Mouse (Mus musculus): ENCODE measurements around the gene Gadd45g. TPM values are rescaled to one million over a fixed set of nuclear protein-coding genes. Genes with fewer than 3 reads are reported as not detected.
A peak's percentile ranks its signal among the peaks of the same experiment; 100 is the strongest.

Gene Gadd45g
- polyA plus RNA-seq, 1 experiment: 66.9 TPM

DNA sequence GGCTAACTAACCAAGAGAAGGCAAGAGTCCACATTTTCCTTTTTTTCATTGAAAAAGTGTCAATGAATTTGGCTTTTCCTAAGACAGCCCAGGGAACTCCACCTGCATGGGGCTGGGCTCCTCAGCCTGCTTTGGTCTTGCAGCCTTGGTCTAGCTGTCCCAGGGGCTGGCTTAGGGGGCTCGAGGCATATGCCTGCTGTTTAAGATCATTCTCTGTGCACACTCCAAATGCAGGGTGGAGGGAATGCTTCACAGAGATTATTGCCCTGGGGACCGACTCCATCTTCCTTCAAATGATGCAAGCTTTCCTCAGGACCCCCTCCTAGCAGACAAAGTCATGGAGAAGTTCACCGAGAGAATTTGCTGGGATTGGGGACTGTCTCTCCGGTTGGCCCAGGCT lies 3.2 kb upstream of the Gadd45g start:
- Histone ChIP-seq H3K4me3 (ENCODE audit: insufficient read depth, low read length) (no peak overlapping the region), H3K4me1 (ENCODE audit: control insufficient read depth, insufficient read depth, low read length) (peaks cover 12% of the 10 kb centered on the region; the same call in 1 of the 2 replicates), H3K27ac (ENCODE audit: insufficient read depth, low read length) (no peak overlapping the region)
- TF ChIP-seq CTCF (IDR thresholded peaks at IDR 0.05; ENCODE audit: borderline replicate concordance, insufficient read depth, low read length) (no peak), POLR2A (IDR thresholded peaks at IDR 0.05; ENCODE audit: low read depth, low read length) (no peak)

DNA sequence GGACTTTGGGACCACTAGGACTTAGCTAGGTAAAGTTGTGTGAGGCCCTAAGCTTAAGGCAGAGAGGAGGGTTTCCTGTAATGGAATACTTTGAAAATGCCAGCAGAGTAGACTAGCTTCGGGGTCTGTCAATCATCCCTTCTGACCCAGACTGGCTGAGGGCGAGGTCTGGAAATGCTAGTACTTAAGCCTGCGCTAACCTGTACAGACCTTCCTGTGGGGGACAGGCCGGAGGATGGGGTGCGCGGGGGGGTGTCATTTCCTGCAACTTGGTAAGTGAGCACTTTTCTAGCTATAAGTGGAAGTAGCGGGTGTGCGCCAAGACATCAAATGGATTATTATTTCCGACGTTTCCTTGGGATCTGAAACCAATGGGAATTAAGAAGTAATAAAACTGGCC lies 2.4 kb upstream of the Gadd45g start:
- TF ChIP-seq POLR2A (IDR thresholded peaks at IDR 0.05; ENCODE audit: low read depth, low read length) (no peak), CTCF (IDR thresholded peaks at IDR 0.05; ENCODE audit: borderline replicate concordance, insufficient read depth, low read length) (no peak)
- Histone ChIP-seq H3K4me1 (ENCODE audit: control insufficient read depth, insufficient read depth, low read length) (peaks cover 12% of the 10 kb centered on the region; the same call in 1 of the 2 replicates), H3K27ac (ENCODE audit: insufficient read depth, low read length) (no peak overlapping the region), H3K4me3 (ENCODE audit: insufficient read depth, low read length) (no peak overlapping the region)

DNA sequence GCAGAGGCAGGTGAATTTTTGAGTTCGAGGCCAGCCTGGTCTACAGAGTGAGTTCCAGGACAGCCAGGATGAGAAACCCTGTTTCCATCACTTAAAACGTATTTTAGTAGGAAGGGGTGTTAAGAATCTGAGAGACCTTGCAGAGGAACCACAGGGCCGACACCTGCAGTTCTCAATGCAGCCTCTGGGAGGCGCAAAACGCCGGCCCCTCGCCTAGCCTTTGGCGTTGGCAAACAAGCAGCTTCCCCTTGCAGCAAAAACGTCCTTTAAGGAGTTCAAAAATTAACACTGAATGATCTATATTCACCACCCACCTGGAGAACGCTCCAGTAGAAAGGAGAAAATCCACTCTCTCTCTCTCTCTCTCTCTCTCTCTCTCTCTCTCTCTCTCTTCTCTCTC lies 1.8 kb upstream of the Gadd45g start:
- Histone ChIP-seq H3K4me3 (ENCODE audit: insufficient read depth, low read length) (no peak overlapping the region), H3K4me1 (ENCODE audit: control insufficient read depth, insufficient read depth, low read length) (peaks cover 12% of the 10 kb centered on the region; the same call in 1 of the 2 replicates), H3K27ac (ENCODE audit: insufficient read depth, low read length) (peak overlapping the region; percentile 86)
- TF ChIP-seq POLR2A (IDR thresholded peaks at IDR 0.05; ENCODE audit: low read depth, low read length): no peak
- peak; percentile 69 for TF ChIP-seq CTCF (IDR thresholded peaks at IDR 0.05; ENCODE audit: borderline replicate concordance, insufficient read depth, low read length)

DNA sequence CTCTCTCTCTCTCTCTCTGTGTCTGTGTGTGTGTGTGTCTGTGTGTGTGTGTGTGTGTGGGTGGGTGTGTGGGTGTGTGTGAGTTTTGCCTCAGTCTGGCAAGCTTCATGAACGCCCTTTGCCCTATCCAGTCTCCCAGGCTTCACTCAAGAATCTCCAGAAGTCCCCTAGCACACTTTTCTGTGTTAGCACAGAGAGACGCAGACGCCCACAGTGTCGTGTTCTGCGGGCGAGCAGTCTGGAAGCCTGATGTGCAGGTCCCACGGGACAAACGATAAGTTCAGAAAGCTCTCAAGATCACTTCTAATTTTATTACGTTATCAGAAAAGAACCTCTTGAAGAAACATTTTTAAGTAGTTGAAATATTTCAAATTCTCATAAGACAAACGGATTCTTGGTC lies 1.4 kb upstream of the Gadd45g start:
- peak overlapping the region; percentile 86 for H3K27ac ChIP-seq (ENCODE audit: insufficient read depth, low read length)
- H3K4me1 ChIP-seq (ENCODE audit: control insufficient read depth, insufficient read depth, low read length): peaks cover 12% of the 10 kb centered on the region; the same call in 1 of the 2 replicates
- TF ChIP-seq CTCF (IDR thresholded peaks at IDR 0.05; ENCODE audit: borderline replicate concordance, insufficient read depth, low read length): no peak
- peak overlapping the region; percentile 58 for H3K4me3 ChIP-seq (ENCODE audit: insufficient read depth, low read length)

DNA sequence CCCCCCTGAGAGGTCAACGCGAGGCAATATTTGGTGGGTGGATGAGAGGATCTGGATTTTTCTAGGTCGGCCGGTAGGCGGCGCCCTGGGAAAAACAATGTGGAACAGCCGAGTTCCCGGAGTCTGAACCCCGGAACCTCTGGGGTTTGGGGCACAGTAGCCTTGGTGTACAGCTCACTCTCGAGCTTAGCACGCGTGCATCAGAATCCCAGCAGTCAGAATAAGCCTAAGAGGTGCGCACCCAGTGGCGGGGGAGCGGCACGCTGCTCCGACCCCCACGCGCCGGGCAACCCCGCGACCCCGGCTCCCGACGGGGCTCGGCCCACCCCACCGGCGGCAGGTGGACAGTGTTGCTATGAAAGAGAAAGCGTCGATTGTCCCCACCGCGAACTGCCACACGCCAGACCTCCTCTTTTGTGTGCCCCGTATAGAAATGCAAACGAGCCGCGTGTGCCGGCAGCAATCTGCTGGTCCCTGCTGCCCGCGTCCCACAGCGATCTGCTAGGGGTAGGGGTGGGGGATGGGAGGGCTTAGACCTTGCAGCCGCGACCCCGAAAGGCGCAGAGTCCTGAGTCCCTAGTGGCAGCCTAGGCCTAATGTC lies 787 bp upstream of the Gadd45g start:
- TF ChIP-seq POLR2A (IDR thresholded peaks at IDR 0.05; ENCODE audit: low read depth, low read length): peak; percentile 12
- no peak for TF ChIP-seq CTCF (IDR thresholded peaks at IDR 0.05; ENCODE audit: borderline replicate concordance, insufficient read depth, low read length)

DNA sequence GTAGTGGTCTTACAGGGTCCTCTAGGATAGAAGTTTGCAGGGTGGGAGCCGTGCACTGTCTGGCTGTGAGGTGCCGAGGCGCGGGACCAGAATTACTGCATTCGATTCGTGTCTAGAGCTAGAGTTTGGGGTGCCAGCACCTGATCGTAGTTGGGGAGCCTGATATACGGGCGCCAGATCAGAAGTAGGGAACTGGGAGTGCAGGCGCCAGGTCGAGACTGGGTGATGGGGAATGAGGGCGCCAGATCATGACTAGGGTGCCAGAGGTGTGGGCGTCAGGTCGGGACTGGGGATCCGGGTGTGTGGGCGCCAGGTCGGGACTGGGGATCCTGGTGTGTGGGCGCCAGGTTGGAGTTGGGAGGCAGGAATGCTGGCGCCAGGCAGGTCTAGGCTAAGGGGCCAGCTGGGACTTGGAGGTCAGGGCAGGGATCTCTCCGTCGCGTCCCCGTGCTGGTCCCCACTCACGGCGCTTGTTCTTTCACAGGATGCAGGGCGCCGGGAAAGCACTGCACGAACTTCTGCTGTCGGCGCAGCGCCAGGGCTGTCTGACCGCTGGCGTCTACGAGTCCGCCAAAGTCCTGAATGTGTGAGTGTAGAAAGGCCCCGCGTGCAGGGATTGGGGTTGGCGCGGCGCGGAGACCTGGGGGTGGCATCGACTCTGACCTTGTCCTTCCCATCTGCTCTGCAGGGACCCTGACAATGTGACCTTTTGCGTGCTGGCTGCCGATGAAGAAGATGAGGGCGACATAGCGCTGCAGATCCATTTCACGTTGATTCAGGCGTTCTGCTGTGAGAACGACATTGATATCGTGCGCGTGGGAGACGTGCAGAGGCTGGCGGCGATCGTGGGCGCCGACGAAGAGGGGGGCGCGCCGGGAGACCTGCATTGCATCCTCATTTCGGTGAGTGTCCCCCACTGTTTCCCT lies 653 bp downstream of the Gadd45g start:
- H3K27ac ChIP-seq (ENCODE audit: insufficient read depth, low read length): peak overlapping the region; percentile 90

More for the DNA sequence above, 787 bp upstream of the Gadd45g start:
- Histone ChIP-seq H3K4me1 (ENCODE audit: control insufficient read depth, insufficient read depth, low read length) (peaks cover 12% of the 10 kb centered on the region; the same call in 1 of the 2 replicates), H3K4me3 (ENCODE audit: insufficient read depth, low read length) (peak overlapping the region; percentile 58), H3K27ac (ENCODE audit: insufficient read depth, low read length) (peak overlapping the region; percentile 86)

DNA sequence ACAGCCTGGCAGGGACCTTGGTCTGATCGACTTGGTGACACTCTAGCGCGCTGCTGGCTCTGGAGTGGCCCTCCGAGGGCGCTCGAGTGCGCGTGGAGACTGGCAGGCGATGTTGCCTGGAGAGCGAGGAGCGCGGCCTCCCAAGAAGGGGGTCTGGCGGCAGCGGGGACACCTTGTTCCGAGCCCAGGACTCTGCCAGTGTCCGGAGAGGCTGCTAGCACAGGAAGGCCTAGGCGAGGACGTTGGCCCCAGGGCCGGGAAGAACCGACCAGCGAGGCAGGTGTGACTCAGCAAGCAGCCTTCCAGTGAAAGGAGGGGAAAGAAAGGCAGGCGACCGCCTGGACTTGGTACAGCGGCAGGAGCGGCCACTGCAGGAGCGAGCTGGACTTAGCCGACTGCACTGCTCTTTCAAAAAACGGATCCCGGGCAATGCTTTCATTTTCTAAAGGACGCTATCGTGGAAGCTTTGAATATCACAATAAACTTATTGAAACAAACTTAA lies 1.6 kb downstream of the Gadd45g start:
- Histone ChIP-seq H3K4me1 (ENCODE audit: control insufficient read depth, insufficient read depth, low read length) (peaks cover 11% of the 10 kb centered on the region), H3K4me3 (ENCODE audit: insufficient read depth, low read length) (peak overlapping the region; percentile 90)
- TF ChIP-seq POLR2A (IDR thresholded peaks at IDR 0.05; ENCODE audit: low read depth, low read length) (peak; percentile 21; the same call in 1 of the 2 replicates), CTCF (IDR thresholded peaks at IDR 0.05; ENCODE audit: borderline replicate concordance, insufficient read depth, low read length) (peak; percentile 56; the same call in 1 of the 2 replicates)

More for the DNA sequence above, 653 bp downstream of the Gadd45g start:
- Histone ChIP-seq H3K4me3 (ENCODE audit: insufficient read depth, low read length) (peak overlapping the region; percentile 90), H3K4me1 (ENCODE audit: control insufficient read depth, insufficient read depth, low read length) (peaks cover 9% of the 10 kb centered on the region)
- peak; percentile 78 for TF ChIP-seq POLR2A (IDR thresholded peaks at IDR 0.05; ENCODE audit: low read depth, low read length)
- no peak; the same call in 1 of the 2 replicates for TF ChIP-seq CTCF (IDR thresholded peaks at IDR 0.05; ENCODE audit: borderline replicate concordance, insufficient read depth, low read length)

DNA sequence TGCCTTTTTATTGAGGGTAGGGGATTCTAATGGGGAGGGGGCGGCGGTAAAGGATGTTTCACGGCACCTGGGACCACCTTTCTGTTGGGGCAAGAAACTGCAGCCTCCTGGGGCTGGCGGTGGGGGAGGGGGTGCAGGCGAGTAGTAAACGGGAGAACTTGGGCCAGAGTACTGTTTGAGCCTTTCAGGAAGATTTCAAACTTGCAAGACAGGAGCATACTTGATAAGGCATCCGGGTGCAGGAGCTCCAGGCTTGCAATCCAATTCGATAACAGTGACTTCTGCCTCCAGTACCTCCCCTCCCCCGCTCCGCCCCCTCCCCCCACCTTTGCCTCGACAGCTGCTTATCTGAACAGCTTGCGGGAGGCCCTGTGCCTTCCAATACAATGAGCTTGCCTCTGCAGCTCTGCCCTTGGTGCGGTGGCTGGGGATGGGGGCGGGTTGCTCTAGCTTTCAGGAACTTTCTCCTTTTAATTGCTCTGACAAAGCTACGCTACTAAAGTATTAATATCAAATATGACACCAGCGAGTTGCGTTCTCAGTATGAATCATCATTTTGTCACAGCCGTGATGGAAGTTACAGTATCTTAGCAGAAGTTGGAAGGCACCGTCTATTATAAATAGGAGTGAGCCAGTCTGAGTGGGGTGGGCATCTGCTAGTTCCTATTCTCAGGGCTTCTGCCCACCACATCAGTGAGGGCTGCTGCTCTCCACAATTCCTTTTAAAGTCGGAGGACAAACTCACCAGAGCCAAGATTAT lies 2.2 kb downstream of the Gadd45g start:
- H3K4me1 ChIP-seq (ENCODE audit: control insufficient read depth, insufficient read depth, low read length): peaks cover 14% of the 10 kb centered on the region
- peak overlapping the region; percentile 90 for H3K4me3 ChIP-seq (ENCODE audit: insufficient read depth, low read length)
- H3K27ac ChIP-seq (ENCODE audit: insufficient read depth, low read length): peak overlapping the region; percentile 90
- TF ChIP-seq CTCF (IDR thresholded peaks at IDR 0.05; ENCODE audit: borderline replicate concordance, insufficient read depth, low read length): no peak
- peak; percentile 70 for TF ChIP-seq POLR2A (IDR thresholded peaks at IDR 0.05; ENCODE audit: low read depth, low read length)

More for the DNA sequence above, 1.6 kb downstream of the Gadd45g start:
- peak overlapping the region; percentile 90 for H3K27ac ChIP-seq (ENCODE audit: insufficient read depth, low read length)
